Mouse (Mus musculus): ENCODE measurements around the gene Slc13a5. TPM values are rescaled to one million over a fixed set of nuclear protein-coding genes. Genes with fewer than 3 reads are reported as not detected.

The Slc13a5 gene
- polyA plus RNA-seq (2012; ENCODE audit: low replicate concordance), result not detected in 2 replicates

GRCm38 (mm10) chr11:72266960-72267560 lies at the start of gene Slc13a5:
TSS of gene Slc13a5 (minus strand) at chr11:72267222.

GRCm38 (mm10) chr11:72314151-72314895 lies 47.3 kb upstream of the Slc13a5 start, which contains the start of gene Fbxo39:
TSS of gene Fbxo39 (plus strand) at chr11:72314444.

GRCm38 (mm10) chr11:72301334-72301733 lies 34.3 kb upstream of the Slc13a5 start, which contains the start of gene Xaf1:
TSS of gene Xaf1 (plus strand) at chr11:72301629.

GRCm38 (mm10) chr11:72215410-72215797 lies 51.6 kb downstream of the Slc13a5 start, which contains the start of gene Med31:
TSS of gene Med31 (minus strand) at chr11:72215592.

DNA sequence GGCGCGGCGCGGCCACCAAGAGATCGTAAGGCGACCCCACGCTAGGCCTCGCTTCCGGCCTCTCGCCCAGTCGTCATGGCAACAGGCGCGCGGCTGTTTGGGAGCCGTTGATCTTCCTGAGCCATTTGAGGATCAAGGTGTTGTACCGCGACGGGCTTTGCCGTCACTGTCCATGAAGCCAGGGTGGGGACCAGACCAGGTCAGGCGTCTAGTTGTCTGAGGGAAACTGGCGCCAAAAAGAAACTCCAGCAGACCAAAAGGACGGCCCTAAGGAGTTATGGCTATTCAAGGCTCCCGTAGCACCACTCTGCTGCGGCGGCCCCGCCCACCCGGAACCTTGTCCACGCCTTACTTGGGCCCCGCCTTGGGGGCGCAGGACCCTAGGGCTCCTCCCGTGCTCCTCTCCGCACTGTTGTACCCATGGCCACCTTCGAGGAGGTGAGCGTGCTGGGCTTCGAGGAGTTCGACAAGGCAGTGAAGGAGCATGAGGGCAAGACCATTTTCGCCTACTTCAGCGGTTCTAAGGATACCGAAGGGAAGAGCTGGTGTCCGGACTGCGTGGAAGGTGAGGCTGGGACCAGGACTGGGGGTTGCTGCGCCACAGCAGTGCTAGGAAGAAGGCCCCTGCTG lies 59.7 kb downstream of the Slc13a5 start, which contains the start of the genes 4933427D14Rik and Txndc17:
TSS of gene 4933427D14Rik (minus strand) at position 256 of the 630 bp plus-strand sequence.
TSS of gene Txndc17 (plus strand) at position 344 of the 630 bp plus-strand sequence.

DNA sequence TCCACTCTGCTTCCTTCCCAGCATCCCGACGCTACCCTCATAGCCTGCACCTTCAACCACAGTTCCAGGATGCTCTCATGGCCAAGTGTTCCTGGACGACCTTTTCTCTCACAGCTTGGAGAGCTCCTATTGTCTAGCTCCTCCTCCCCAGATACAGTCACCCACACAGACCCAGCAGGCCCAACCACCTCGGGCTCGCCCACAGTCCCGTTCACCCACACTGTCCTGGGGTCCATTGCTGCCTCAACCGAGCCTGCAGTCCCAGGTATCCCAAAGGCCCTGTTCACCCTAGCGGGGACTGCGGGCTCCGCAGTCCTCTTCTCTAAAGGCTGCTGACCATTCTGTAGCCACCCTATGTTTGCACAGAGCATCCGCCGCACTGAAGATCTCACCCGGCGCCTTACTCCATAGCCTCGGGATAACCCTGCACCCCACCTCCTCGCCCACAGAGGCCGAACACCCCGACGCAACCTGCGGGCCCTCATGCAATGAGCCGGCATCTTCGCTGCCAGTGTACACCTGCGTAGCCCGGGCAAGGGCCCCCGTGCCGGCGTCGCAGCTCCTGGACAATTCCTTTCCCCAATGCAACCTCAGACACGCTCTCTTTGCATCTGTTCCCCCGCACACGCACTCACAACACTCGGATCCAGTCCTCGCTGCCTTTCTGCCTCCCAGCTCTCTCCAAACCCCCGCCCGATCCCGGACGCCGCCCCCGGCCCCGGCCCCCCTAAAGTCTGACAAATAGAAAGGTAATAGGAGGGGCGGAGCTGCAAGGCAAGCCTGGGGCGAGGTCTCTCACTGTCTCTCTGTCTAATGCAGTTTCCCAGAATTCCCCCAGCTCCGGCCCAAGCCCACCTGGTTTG lies 60.5 kb downstream of the Slc13a5 start, which contains the start of gene Gm43951:
TSS of gene Gm43951 (minus strand) at position 500 of the 863 bp plus-strand sequence.

Other genes with a start within 250 kb of the Slc13a5 start
- gene Aipl1, start 229.7 kb downstream of the Slc13a5 start, polyA plus RNA-seq (2012; ENCODE audit: low replicate concordance), result 0.07 and 0.08 TPM in 2 replicates
- gene Pimreg, start 225.2 kb downstream of the Slc13a5 start, polyA plus RNA-seq (2012; ENCODE audit: low replicate concordance), result 2.2 and 3.2 TPM in 2 replicates
- gene Pitpnm3, start 131.4 kb downstream of the Slc13a5 start, polyA plus RNA-seq (2012; ENCODE audit: low replicate concordance), result 0.08 and 0.46 TPM in 2 replicates
- 0.10 and 0.28 TPM in 2 replicates for gene Gm43951, start 60.4 kb downstream of the Slc13a5 start, polyA plus RNA-seq (2012; ENCODE audit: low replicate concordance)
- gene 4933427D14Rik, start 59.8 kb downstream of the Slc13a5 start, polyA plus RNA-seq (2012; ENCODE audit: low replicate concordance), result 1.9 and 2.4 TPM in 2 replicates
- 26.6 and 40.1 TPM in 2 replicates for gene Txndc17, start 59.7 kb downstream of the Slc13a5 start, polyA plus RNA-seq (2012; ENCODE audit: low replicate concordance)
- gene Med31, start 51.6 kb downstream of the Slc13a5 start, polyA plus RNA-seq (2012; ENCODE audit: low replicate concordance), result 0.15 and 1.4 TPM in 2 replicates
- 2.2 and 3.8 TPM in 2 replicates for gene Xaf1, start 34.4 kb upstream of the Slc13a5 start, polyA plus RNA-seq (2012; ENCODE audit: low replicate concordance)
- not detected in 2 replicates for gene Fbxo39, start 47.2 kb upstream of the Slc13a5 start, polyA plus RNA-seq (2012; ENCODE audit: low replicate concordance)
- not detected in 2 replicates for gene Tekt1, start 95.2 kb upstream of the Slc13a5 start, polyA plus RNA-seq (2012; ENCODE audit: low replicate concordance)
- gene Smtnl2, start 144.5 kb upstream of the Slc13a5 start, polyA plus RNA-seq (2012; ENCODE audit: low replicate concordance), result 0.08 and 0.16 TPM in 2 replicates
- not detected in 2 replicates for gene Ggt6, start 168.3 kb upstream of the Slc13a5 start, polyA plus RNA-seq (2012; ENCODE audit: low replicate concordance)
- gene Mybbp1a, start 174.1 kb upstream of the Slc13a5 start, polyA plus RNA-seq (2012; ENCODE audit: low replicate concordance), result 53.3 and 73.9 TPM in 2 replicates
- 6.0 and 13.3 TPM in 2 replicates for gene Spns2, start 222.7 kb upstream of the Slc13a5 start, polyA plus RNA-seq (2012; ENCODE audit: low replicate concordance)

Measured in hematopoietic multipotent progenitor cell, adult 10-12 weeks (in vitro differentiated cells).